ENCODE assay signal across 11 mouse cellular contexts in the genomic region with DNA sequence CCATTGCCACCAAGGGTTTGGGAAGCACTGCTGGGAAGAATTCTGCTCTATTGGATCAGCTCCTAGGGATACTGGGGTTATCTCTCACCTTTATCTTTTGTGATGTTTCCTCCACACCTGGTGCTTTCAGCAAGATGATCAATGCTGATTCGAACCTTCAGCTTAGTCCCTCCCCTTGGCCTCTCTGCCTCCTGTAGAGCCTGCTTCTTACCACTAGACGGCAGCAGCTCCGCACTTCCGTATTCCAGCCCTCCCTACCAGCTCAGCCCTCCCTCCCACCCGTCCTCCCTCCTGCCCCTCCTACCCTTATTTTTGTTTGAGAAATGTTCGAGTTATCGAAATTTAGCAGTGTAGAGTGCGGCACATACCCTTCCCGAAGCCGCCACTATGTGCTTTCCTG. TPM values are rescaled to one million over a fixed set of nuclear protein-coding genes. Genes with fewer than 3 reads are reported as not detected.
A peak's percentile ranks its signal among the peaks of the same experiment; 100 is the strongest.
DNase-seq lines count a peak whose midpoint lies in the region; ATAC-seq and TF ChIP-seq lines count a peak whose summit lies in the region.
"Had no signal": no experiment of that assay in that cellular context is flagged by ENCODE, and none has a peak within 500 bp of the region (broad histone marks: within the 10 kb centered on the region; RNA-seq: fewer than 3 reads in every experiment).

No protein-coding gene starts in this region.

- H3K9ac ChIP-seq in stomach, postnatal 0 days (ENCODE audit: low read length): no peak overlapping the region
- H3K9ac ChIP-seq: lung, embryonic 15.5 days; neural tube, embryonic 15.5 days had no signal

- no peak overlapping the region for H3K4me2 ChIP-seq in stomach, postnatal 0 days (replicated peaks; ENCODE audit: low read depth)
- H3K4me2 ChIP-seq: lung, embryonic 15.5 days; neural tube, embryonic 15.5 days had no signal

- no peaks in the 10 kb centered on the region for H3K27me3 ChIP-seq in stomach, postnatal 0 days (ENCODE audit: control insufficient read depth, insufficient read depth, low read length)
- H3K27me3 ChIP-seq: lung, embryonic 15.5 days; neural tube, embryonic 15.5 days had no signal

- no peak for TF ChIP-seq POLR2A in lung, adult 2 months (IDR thresholded peaks at IDR 0.05; ENCODE audit: borderline replicate concordance, extremely low read depth, low read depth, low read length)
- TF ChIP-seq POLR2A in cortical plate, adult 2 months (IDR thresholded peaks at IDR 0.05; ENCODE audit: extremely low read depth, insufficient read depth, low read length): no peak

- 50% methylated on average over 10 of the region's 10 CpGs for WGBS in lung, adult 2 months
- 61% methylated on average over 10 of the region's 10 CpGs for WGBS in stomach, postnatal 0 days

- intact Hi-C loops in heart, postnatal 14 days (cut with DNase I): no loop called here

- TF ChIP-seq CTCF in lung, adult 2 months (IDR thresholded peaks at IDR 0.05; ENCODE audit: insufficient read depth, low read length): peak; percentile 62
- TF ChIP-seq CTCF in cortical plate, adult 2 months (IDR thresholded peaks at IDR 0.05; ENCODE audit: extremely low read depth, insufficient read depth, low read length): peak; percentile 46
- TF ChIP-seq CTCF in stomach, postnatal 0 days (IDR thresholded peaks at IDR 0.05; ENCODE audit: low read depth): peak; percentile 64

- no peak overlapping the region for H3K27ac ChIP-seq in cortical plate, adult 2 months (ENCODE audit: insufficient read depth, low read length)
- H3K27ac ChIP-seq in stomach, postnatal 0 days (replicated peaks): no peak overlapping the region
- H3K27ac ChIP-seq: lung, embryonic 15.5 days; neural tube, embryonic 15.5 days had no signal

- no peak overlapping the region for H3K4me3 ChIP-seq in lung, adult 2 months (replicated peaks; ENCODE audit: extremely low read depth, low read depth, low read length)
- no peak overlapping the region for H3K4me3 ChIP-seq in cortical plate, adult 2 months (ENCODE audit: insufficient read depth, low read length)
- no peak overlapping the region for H3K4me3 ChIP-seq in stomach, postnatal 0 days (ENCODE audit: low read depth, low read length)
- H3K4me3 ChIP-seq: lung, embryonic 15.5 days; neural tube, embryonic 15.5 days had no signal

- H3K9me3 ChIP-seq in stomach, postnatal 0 days (ENCODE audit: control insufficient read depth, low read length): no peaks in the 10 kb centered on the region
- H3K9me3 ChIP-seq: lung, embryonic 15.5 days; neural tube, embryonic 15.5 days had no signal

- TF ChIP-seq EP300 in stomach, postnatal 0 days (optimal IDR thresholded peaks at IDR 0.05): no peak

- DNase-seq in adrenal gland, postnatal 14 days: peak; percentile 46
- DNase-seq in adrenal gland, postnatal 4 days (ENCODE audit: low spot score in 2 of 2): no peak
- no peak for DNase-seq in lung, adult 2 months
- no peak for DNase-seq in lung, postnatal 14 days
- no peak for DNase-seq in stomach, postnatal 0 days (ENCODE audit: low spot score)
- DNase-seq in spleen, postnatal 4 days (ENCODE audit: low spot score in 2 of 2): no peak
- DNase-seq in heart, postnatal 14 days: no peak
- DNase-seq: gastrocnemius, postnatal 25 days had no signal

- ATAC-seq in stomach, postnatal 0 days (ENCODE audit: low FRiP score, low TSS enrichment): no peak

- H3K36me3 ChIP-seq in stomach, postnatal 0 days (ENCODE audit: control insufficient read depth, insufficient read depth, low read length): no peaks in the 10 kb centered on the region
- H3K36me3 ChIP-seq: lung, embryonic 15.5 days; neural tube, embryonic 15.5 days had no signal

- H3K4me1 ChIP-seq in lung, adult 2 months (ENCODE audit: control insufficient read depth, insufficient read depth, low read length): no peaks in the 10 kb centered on the region; the same call in 1 of the 2 replicates
- no peaks in the 10 kb centered on the region for H3K4me1 ChIP-seq in cortical plate, adult 2 months (ENCODE audit: control insufficient read depth, insufficient read depth, low read length)
- no peaks in the 10 kb centered on the region for H3K4me1 ChIP-seq in stomach, postnatal 0 days (replicated peaks; ENCODE audit: control insufficient read depth, insufficient read depth)
- H3K4me1 ChIP-seq: lung, embryonic 15.5 days; neural tube, embryonic 15.5 days had no signal

RNA-seq across cellular contexts. Expression of a gene that starts 55.5 kb away (rescaled TPM):
- total RNA-seq in adrenal gland, postnatal 14 days (2021): 1.3 and 1.9 TPM in 2 replicates
- 1 to 10 TPM; 2.3 to 2.9 TPM for total RNA-seq in adrenal gland, postnatal 4 days (2021)
- 0.70 and 1.1 TPM in 2 replicates for polyA plus RNA-seq in lung, adult 2 months (2012; rRNA removed)
- polyA plus RNA-seq in cortical plate, adult 2 months (2012; rRNA removed): 0.67 and 0.87 TPM in 2 replicates
- 0.29 and 0.30 TPM in 2 replicates for polyA plus RNA-seq in stomach, postnatal 0 days (2015; fragmentation: Nextera tagmentation; extraction: Ambion mirVana)
- total RNA-seq in heart, postnatal 14 days (2021): 1 to 10 TPM; 1.6 to 2.1 TPM
